Mouse (Mus musculus): ENCODE measurements around the gene Lcn9. TPM values are rescaled to one million over a fixed set of nuclear protein-coding genes. Genes with fewer than 3 reads are reported as not detected.
"Not testable (repeated sequence)": the region's sequence is repeated elsewhere in the genome, so short reads cannot be mapped to it uniquely, and the experiment has no call there.

Lcn9 gene
- not detected for polyA plus RNA-seq (2017; shearing (Covaris generic))

DNA sequence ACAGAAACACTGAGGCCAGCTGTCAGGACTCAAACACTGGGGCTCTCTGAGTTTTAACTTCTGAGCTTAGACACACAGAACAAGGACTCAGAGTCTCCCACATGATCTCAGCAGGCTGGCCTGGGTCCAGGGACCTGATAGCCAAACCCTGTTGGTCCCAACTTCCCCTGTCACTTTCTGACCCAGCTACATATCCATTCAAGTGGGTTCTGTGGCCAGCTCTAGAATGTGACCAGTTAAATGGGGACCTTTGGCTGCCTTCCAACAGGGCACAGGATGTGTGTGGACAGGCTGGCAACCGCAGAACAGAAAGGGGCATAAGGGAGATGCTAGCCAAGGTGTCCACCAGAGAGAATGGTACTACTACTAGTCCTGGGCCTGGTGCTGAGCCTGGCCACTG is at the start of gene Lcn9:
Gene Lcn9, plus strand, starts transcription at position 348 of the 400 bp plus-strand sequence.
- ATAC-seq = no peak

DNA sequence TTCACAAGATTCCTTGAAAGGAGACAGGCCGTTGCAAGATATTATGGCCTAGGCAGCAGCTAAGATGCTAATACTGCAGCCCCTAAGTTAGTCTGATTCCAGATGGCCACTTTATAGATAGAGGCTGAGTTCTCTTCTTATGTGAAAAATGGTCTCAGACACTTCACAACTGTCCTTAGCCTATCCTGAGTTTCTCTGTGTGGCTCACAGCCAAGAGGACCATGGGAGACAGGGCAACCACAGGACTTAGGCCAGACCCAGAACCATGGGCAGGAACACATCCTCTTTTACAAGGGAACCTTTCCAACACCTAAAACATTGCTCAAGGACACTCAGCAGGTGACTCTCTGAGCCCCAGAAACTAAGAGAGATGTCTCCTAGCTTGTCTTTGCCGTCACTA is 49.4 kb upstream of the Lcn9 start:
- ATAC-seq = no peak

DNA sequence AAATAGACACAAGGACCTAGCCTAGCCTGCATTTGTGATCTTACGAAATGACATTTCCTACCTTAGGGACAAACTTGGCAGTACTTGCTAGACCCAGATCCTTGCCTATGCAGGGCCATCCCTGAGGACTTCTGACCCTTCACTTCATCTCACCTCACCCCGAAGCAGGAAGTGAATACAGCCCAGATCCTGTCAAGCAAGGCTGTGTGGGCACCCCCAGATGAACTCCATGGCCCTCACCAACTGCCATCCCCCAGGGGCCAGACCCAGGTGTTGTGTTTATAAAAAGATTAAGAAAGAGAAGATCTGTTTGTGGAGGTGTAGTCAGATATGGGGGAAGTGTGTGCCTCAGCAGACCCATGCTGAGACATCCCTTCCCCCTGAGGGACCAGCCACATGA is 48.3 kb upstream of the Lcn9 start:
- no peak for ATAC-seq

DNA sequence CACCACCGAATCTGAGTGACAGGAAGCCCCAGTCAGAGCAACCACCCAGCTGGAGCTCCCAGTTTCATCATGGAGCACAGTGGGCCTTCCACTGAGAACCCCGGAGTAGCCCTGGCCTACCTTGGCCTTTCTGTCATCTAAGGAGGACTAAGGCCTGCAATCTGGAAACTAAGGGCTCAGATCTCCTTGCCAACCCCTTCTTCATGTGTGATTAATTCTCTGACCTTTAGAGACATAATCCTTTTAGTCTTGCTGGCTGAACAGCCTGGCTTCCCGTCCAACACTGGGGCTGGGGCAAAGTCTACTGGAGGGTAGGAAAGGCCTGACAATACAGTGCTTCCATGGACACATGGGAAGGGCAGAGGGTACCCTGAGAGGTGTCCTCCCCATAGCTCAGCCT is 47.0 kb upstream of the Lcn9 start:
- no peak for ATAC-seq

DNA sequence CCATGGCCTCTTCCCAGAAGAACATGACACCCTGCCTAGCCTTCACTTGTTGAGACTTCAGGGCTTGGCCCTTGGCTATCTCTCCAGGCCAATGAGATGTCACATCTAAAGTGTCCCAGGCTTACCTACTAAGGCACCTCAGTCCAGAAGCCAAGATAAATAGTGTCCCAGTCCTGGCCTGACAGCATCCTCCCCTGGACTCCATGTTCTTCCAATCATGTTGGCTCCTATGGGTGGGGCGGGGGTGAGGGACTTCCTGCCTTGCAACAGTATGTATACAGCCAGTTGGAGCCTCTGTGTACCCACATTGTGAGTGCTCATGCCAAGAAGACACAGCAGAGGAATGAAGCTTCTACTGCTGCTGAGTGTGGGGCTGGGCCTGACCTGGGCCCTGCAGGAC is 46.2 kb upstream of the Lcn9 start, which contains the start of gene Lcn11:
Gene Lcn11, plus strand, starts transcription at position 301 of the 400 bp plus-strand sequence.
- ATAC-seq = no peak

DNA sequence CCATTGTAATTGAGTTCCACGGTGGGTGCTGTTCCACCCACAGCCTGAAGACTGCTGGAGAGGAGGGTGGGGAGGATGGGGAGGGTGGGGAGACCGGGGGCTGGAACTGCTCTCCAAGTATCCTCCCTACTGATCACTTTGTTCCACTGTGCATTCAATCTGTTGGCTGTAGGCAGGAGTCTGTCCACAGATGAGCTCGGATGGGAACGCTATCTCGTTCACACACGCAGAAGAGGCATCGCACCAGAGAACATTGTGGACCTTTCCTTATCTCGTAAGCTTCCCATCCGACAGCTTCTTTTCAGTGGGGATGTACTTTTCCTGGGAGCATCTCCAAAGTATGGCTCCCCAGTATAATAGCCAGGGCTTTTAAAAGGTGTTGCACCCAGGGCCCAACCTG is 43.9 kb upstream of the Lcn9 start:
- no peak for ATAC-seq

DNA sequence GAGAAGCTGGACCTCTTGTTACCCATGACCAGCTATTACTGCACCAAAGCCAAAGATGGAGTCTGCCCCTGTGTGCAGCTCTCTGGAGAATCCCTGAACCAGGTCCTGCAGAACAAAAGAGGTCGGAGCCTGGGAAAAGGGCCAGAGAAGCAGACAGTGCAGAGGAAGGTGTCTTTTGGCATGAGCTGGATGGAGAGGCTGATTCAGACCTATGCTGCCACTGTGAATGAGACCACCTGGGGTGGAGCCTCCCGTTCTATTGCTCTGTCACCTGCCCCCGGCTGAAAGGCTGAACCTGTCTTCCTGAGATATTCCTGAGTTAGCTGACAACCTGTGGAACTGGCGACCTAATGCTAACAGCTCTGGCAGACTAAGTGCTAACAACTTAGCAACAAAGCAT is 42.0 kb upstream of the Lcn9 start:
- ATAC-seq = no peak

DNA sequence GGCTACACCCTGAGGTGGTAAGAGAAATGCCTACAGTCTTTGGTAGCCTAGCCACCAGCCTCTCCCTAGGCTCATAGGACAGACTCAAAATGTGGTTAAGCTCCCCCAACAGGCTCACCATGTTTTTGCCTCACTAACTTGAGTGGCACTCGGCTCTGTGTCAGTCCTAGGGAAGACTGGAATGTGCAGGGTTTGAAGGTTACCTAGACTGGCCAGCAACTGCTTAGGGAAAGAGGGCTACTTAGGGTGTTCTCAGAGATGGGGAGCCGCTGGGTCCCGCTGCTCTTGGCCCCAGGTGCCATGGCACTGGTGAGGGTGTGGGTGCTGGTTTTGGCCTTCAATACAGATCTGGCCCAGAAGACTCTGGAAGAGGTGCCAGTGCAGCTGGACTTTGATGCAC is 41.0 kb upstream of the Lcn9 start, which contains the start of gene Gm13539:
Gene Gm13539, plus strand, starts transcription at position 301 of the 400 bp plus-strand sequence.
- ATAC-seq = no peak

DNA sequence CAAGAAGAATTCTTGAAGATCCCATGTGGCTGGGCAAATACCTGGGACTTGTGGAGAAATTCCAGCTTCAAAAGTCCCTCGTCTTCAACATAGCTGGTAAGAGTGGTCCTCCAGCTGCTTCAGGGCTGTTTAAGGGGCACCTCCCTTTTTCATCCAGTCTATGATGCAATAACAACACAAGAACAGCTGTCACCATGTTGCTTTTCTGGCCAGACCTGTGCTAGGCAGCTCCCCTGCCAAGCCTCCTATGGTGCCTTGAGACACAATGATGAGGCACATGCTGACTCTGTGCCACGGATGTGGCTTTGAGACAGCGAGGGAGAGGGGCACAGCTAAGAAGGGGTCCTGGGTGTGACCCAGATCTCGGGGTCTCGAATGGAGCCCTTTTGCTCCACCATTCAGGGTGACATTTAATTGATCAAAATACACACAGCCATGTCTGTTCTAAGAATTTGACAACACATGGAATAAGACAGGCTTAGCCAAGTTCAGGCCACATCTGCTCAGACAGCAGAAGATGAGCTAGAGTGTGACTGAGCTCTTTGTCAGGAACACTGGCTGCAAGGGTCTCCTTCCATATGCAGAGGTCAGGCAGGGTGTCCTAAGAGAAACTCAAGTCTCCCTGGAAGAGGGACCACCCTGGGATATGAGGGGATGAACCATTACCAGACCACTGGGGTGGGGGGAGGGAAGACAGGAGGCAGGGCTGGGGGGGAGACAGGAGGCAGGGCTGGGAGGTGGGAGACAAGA is 37.2 kb upstream of the Lcn9 start:
- ATAC-seq = no peak

DNA sequence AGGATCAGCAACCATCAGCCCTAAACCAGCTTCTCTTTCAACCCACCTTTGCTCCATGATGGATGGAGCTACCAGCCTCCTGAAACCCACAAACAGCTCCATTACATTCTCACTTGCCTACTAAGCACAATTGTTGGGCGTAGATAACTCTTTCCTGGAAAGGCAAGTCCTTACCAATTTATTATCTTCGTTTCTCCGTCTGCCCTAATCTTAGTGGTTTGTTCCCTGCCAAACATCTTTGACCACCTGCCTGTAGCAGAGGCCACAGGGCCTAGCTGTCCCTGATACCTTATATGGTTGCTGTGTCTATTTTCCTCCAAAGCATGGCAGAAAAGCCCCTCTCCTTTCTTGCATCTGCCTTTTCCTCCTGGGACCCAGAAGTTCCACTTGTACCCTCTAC is 33.9 kb upstream of the Lcn9 start:
- ATAC-seq = no peak

DNA sequence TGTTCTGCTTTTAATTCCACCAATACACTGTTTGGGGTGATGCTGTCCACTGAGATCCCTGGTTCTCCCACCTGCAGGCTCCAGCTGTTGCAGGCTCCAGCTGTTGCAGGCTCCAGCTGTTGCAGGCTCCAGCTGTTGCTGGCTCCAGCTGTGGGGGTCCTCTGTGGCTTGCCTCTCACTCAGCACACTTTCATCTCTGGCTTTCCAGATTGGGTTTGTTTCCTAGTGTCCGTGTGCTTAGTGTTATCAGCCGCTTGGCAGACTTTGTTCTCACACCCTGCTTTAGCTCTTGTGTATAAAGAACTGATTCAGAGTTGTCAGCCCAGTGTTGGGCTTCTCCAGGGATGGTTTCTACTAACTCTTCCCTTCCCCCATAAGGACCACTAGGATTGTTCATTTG is 25.3 kb upstream of the Lcn9 start:
- no peak for ATAC-seq

DNA sequence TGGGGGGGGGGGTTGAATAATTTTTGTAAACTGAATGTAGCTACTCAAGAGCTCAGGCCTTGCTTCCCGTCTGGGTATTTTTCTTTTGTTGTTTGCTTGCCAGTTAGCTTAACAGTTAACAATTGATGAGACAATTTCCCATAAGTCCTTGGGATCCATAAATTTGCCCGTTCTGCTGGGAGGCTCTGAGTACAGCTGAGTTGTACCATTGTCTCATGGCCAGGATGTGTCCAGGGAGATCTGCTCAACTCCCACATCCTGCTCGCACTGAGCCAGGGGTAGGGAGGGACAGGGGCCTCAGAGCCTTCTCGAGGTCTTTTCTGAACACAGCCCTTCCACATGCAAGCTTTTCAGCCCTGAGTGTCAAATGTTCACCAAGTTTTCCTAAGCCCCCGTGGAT is 24.9 kb upstream of the Lcn9 start:
- no peak for ATAC-seq

DNA sequence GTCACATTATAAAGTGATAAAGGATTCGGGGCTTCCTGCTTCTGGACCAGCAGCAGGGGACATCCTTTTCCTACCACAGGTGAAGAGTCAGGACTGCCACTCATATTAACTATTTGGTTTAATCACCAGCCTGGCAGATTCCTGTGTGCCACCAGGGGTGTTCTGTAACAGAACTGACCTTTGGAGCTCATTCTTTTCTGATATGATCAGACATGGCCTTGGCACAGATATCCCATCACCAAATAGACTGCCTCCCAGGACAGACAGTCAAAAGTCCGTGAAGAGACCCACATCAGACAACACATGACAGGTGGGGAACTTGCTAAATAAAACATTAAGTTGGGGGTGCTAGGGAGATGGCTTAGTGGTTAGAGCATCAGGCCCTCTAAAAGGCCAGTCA is 11.2 kb upstream of the Lcn9 start:
- ATAC-seq = no peak

DNA sequence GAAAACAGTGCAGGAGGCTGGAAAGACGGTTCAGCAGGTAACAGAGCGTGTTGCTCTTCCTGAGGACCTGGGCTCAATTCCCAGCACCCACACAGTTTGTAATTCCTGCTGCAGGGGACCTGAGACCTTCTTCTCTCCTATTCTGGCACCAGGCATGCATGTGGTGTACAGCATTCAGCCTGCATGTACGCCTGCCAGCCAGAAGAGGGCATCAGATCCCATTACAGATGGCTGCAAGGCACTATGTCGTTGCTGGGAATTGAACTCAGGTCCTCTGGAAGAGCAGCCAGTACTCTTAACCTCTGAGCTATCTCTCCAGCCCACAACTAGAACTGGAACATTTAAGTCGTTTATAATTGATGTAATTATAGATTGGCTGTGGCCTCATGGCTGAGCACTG is 9.6 kb upstream of the Lcn9 start:
- ATAC-seq = no peak

DNA sequence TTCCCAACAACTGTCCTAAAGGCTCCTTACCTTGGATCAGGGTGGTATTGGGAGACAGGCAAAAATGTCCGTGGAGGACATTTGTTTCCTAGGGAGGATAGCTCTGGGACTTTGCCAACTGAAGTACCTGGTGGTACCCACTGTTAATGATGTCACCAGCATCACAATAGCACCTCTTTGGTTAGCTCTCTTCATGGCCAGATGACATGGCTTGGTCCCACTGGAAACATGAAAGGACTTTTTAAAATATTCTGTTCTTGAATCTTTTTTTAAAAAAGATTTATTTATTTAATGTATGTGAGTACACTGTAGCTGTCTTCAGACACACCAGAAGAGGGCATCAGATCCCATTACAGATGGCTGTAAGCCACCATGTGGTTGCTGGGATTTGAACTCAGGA is 7.2 kb upstream of the Lcn9 start, which contains the start of gene Glt6d1:
Gene Glt6d1, minus strand, starts transcription at position 101 of the 400 bp plus-strand sequence.
- not testable (repeated sequence) for ATAC-seq

DNA sequence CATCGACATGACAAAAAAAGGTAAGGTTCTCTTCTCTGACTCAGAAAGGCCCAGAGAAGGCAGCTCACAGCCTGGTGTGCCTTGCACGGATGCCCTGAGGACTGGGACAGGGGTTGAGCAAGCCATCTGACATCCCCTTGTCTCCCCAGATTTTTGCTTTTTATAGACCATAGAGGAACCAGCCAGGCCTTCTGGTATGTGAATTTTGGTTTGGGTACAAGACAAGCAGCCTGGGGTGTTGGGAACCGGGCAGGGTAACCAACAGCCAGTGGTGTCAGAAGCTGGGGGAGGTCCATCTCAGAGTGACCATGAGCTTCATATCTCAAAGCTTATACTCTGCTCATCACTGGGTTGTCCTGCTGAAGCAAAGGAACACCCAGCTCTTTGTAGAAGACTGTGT is 1.8 kb downstream of the Lcn9 start:
- no peak for ATAC-seq

DNA sequence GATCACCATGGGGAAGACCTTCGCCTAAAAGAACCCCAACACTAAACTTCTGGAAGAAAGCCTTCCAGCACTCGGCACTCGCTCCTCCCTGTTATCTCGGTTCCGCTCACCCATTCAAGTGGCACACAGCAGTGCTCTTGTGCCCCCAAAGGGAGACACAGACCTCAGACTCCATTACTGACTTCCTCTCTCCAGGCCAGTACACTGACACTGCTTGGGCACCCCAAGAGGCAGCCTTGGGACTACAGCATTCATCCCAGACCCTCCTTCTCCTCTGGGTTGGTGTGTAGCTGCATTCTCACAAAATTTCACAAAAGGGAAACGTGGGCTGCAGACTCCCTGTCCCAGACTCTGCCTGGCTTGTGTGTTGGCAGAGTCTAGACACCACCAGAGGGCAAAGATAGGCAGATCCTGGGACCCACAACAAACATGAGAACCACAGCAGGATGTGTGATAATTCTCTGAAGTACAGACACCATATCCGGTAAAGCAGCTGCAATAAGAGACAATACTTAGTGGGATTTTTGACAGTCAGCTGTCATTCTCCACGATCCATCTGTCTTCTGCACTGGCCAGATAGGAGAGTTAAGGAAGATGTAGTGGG is 5.5 kb downstream of the Lcn9 start:
- peak; percentile 40 for ATAC-seq

DNA sequence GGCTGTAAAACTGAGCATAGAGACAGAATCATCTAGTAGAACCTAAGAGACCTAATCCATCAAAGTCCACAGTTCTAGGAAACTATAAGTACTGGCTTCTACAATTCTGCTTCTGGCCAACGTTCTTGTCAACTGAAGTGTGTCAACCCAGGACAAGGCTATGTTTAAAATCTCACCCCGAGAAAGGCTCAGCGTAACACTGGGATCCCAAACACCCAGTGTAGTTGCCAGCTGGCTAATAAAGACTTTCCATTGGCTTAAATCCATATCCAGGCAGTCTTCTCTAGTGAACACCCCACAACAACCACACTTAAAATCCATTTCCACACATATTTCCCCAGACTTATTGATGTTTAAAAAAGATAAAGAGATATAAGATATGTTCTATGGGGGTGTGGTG is 7.8 kb downstream of the Lcn9 start:
- ATAC-seq = no peak

DNA sequence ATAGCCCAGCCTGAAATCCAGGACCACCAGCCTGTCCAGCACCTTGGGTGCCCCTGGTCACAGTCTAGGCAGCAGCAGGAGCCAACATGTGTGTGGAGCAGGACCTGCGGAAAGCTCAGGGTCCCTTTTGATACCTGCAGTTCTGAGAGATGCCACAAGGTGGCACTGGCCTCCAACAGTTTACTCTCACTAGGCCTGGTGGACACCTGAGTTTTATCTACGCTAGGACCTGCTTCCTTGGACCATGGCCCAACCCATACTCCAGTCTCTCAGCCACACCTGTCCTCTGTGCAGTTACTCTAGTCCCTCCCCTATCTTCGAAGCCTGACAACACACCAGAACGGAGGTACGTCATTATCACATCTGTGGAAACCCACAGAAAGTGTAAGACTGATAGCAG is 13.3 kb downstream of the Lcn9 start:
- peak; percentile 23 for ATAC-seq

DNA sequence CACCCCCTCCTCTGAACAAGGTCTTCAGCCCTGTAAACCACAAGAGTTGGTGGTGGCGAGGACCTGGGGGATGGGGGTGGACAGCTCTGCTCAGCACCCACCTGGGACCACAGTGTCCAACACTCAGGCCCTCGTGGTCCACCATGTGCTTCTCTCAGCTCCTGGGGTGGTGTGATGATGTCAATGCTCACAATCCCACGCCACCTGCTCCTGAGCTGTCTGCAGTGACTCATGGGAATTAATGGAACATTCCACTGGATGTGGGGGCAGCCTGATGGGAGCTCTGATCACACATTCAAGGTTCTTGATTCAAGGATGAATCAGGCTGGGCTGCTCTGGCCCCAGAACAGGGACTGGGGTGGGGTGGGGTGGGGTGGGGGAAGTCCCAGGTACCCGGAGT is 19.2 kb downstream of the Lcn9 start:
- no peak for ATAC-seq

DNA sequence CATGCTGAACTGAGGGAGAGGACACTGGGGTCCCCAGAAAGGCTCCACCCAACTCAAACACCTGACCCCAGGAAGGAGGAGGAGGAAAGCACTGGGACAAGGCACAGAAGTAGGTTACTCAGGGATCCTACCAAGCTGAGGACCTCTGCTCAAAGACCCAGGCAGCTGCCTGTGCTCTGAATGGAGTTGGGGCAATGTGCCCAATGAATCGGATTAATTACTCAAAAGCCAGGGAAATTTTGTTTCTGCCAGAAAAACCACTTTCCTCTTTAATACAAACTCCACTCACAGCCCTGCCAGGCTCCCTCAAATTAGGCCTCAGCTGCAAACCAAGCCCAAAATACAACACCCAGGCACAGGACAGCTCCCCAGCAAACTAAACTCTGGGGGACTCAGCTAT is 19.8 kb downstream of the Lcn9 start:
- no peak for ATAC-seq

DNA sequence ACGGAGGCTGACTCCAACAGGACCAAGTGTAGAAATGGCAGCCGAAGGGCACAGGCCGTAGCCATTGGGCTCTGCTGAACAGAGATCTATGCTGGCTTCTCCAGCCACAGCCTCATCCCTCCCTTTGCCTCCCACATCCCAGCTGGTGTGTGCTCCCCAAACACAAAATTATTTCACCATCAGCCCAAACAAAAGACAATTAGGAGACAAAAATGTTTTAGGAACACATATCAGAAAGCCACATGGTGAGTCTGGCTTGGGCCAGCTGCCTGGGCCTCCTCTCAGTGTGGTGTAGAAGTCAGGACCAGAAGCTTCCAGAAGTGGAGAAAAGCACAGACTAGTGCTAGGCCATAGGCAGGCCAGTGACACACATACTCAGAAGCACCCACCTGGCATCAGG is 21.1 kb downstream of the Lcn9 start:
- no peak for ATAC-seq

DNA sequence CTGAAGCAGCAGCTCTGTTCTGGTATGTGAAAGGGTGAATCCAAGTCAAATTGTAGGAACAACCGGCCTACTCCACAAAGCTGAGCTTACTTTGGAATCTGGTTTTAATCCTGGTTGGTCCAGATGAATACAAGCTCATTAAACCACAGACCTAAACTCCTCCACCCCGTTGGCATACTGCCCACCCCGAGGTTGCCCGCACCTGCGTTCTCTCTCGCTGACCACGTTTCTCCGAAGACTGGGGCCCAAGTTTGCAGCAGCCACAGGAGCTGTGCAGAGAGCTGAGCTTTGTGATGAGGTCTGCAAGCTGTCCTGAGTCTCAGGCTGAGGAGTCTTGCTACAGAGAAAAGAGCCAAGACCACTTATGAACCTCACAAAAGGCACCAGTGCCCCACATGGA is 23.6 kb downstream of the Lcn9 start:
- no peak for ATAC-seq

DNA sequence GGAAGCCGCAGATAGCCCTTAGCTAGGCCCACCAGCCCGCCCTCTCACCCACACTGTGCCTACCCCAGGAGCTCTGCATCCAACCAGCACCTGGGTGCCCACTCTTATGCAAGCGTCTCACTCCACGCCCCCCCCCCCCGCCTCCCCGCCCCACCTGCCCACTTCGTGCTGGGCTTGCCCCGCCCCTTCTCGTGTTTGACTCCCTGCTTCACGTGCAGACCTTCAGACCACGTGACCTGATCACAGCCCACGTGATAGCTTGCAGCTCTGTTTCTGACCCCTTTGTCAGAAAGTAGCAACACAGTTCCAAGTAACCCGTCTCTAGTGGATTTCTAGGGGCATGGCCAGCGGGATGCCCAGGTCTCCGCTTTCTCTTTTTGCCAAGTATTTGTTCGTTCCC is 24.3 kb downstream of the Lcn9 start, which contains the start of gene Sohlh1:
Gene Sohlh1, minus strand, starts transcription at position 23 of the 400 bp plus-strand sequence.
- ATAC-seq = no peak

All from activated CD4-positive, CD25-positive, alpha-beta regulatory T cell, adult 4 months (primary cell).